Mouse (Mus musculus) limb, embryonic 10.5 days (tissue): Measurements from ENCODE around the gene Scel. TPM values are rescaled to one million over a fixed set of nuclear protein-coding genes. Genes with fewer than 3 reads are reported as not detected.
"Not testable (repeated sequence)": the region's sequence is repeated elsewhere in the genome, so short reads cannot be mapped to it uniquely, and the experiment has no call there.

Source experiments
- DNase-seq: peaks from one replicate; pipeline ENCODE4 v3.0.0-alpha.2; 2017; ENCODE audit warnings: low spot score
- H3K27ac ChIP-seq: fragments of 300-500 bp; sonication (generic); 2 replicates; pipeline ENCODE4 v1.5.1; 2016; ENCODE audit warnings: mild to moderate bottlenecking
- H3K27me3 ChIP-seq: fragments of 300-500 bp; sonication (generic); 2 replicates; pipeline ENCODE4 v1.6.1; 2016; ENCODE audit warnings: low read depth, mild to moderate bottlenecking; ENCODE audit not compliant: poor library complexity, severe bottlenecking
- H3K36me3 ChIP-seq: fragments of 300-500 bp; sonication (generic); 2 replicates; pipeline ENCODE4 v1.6.1; 2016; ENCODE audit warnings: mild to moderate bottlenecking, moderate library complexity
- H3K4me1 ChIP-seq: fragments of 300-500 bp; sonication (generic); 2 replicates; pipeline ENCODE4 v1.6.1; 2016
- H3K4me3 ChIP-seq: fragments of 300-500 bp; sonication (generic); 2 replicates; pipeline ENCODE4 v1.5.1; 2016; ENCODE audit warnings: mild to moderate bottlenecking, moderate library complexity
- H3K9me3 ChIP-seq: fragments of 300-500 bp; sonication (generic); replicated peaks from 2 replicates; pipeline ENCODE4 v1.6.1; 2016; ENCODE audit warnings: mild to moderate bottlenecking
- WGBS: fragments of 180-500 bp; shearing (Covaris S2); methylation state at CpG from one replicate; pipeline ENCODE4 v1.1.7; 2016; 5-methylcytosine and 5-hydroxymethylcytosine counted together
- polyA plus RNA-seq: library from polyadenylated mRNA; unstranded; fragments of >200 nt; fragmentation: Nextera tagmentation; extraction: Ambion mirVana; gene quantifications from 2 replicates; pipeline ENCODE4 v1.2.1, GENCODE M21; 2016

Gene Scel
- 0.09 TPM in 1 of 2 replicates, not detected in the other for polyA plus RNA-seq

- H3K36me3 ChIP-seq: no peaks in the 10 kb centered on the region
- no peaks in the 10 kb centered on the region for H3K9me3 ChIP-seq
- H3K4me3 ChIP-seq: no peak within 1 kb of the TSS
- no peaks in the 10 kb centered on the region for H3K27me3 ChIP-seq
- 0 out of 2 replicates have a peak, but pooled peaks cover 2% of the 10 kb centered on the region for H3K4me1 ChIP-seq
- 41% methylated on average over 14 of the region's 14 CpGs for WGBS
- H3K27ac ChIP-seq: no peak within 1 kb of the TSS
- no peak for DNase-seq
Measured at GRCm38 (mm10) chr14:103512802-103513472, at the start of gene Scel. Gene Scel (plus strand): TSS chr14:103513342.

DNA sequence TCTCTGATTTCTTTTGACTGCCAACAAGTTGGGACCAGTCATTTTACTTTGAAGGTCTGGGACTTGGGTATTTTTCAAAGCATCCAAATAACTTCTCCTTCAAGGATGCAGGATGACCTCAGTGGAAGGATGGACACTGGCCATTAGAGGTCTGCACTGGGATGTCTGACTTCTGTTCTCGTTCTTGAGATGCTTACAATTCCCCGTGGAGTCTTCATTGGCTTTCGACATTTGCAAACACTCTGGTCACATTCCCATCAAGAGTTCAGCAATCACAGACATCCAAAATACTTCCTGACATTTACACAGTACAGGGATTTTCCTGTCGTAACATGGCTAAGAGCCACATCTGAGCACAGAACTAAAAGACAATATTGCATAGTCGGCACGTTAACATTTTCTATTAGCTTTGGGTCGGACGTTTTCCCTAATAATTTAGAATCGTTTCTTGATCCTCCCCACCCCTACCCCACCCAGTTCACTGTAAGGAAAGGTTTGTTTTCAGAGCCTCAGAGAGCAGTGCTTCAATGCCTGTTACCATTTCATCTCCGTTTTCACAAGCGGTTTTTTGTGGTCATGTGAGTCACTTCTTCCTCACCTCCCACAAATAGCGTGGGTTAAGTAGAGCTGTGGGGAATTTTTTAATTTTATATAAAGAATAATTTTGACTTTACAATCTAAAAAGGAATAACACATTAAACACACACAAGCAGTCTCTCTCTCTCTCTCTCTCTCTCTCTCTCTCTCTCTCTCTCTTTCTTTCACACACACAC lies 44.3 kb upstream of the Scel start:
- 87% methylated on average over 12 of the region's 12 CpGs for WGBS
- no peaks in the 10 kb centered on the region for H3K4me1 ChIP-seq
- DNase-seq: no peak

GRCm38 (mm10) chr14:103469464-103470015 lies 43.6 kb upstream of the Scel start:
- H3K4me3 ChIP-seq: no peak overlapping the region
- H3K9me3 ChIP-seq: no peaks in the 10 kb centered on the region
- 71% methylated on average over 12 of the region's 12 CpGs for WGBS
- no peaks in the 10 kb centered on the region for H3K4me1 ChIP-seq
- no peaks in the 10 kb centered on the region for H3K36me3 ChIP-seq
- DNase-seq: no peak
- H3K27me3 ChIP-seq: no peaks in the 10 kb centered on the region
- H3K27ac ChIP-seq: no peak overlapping the region

More for the DNA sequence above, 44.3 kb upstream of the Scel start:
- Histone ChIP-seq H3K4me3 (no peak overlapping the region), H3K9me3 (no peaks in the 10 kb centered on the region), H3K27me3 (no peaks in the 10 kb centered on the region), H3K36me3 (no peaks in the 10 kb centered on the region), H3K27ac (no peak overlapping the region)

GRCm38 (mm10) chr14:103471074-103471778 lies 41.9 kb upstream of the Scel start:
- Histone ChIP-seq H3K36me3 (no peaks in the 10 kb centered on the region), H3K4me1 (no peaks in the 10 kb centered on the region), H3K4me3 (no peak overlapping the region), H3K27ac (no peak overlapping the region), H3K27me3 (no peaks in the 10 kb centered on the region), H3K9me3 (no peaks in the 10 kb centered on the region)
- DNase-seq: no peak
- WGBS: 66% methylated on average over 3 of the region's 3 CpGs

- no peaks in the 10 kb centered on the region for H3K9me3 ChIP-seq
- H3K27ac ChIP-seq: no peak overlapping the region
- 59% methylated on average over 7 of the region's 7 CpGs for WGBS
- H3K4me3 ChIP-seq: no peak overlapping the region
- H3K36me3 ChIP-seq: no peaks in the 10 kb centered on the region
- H3K27me3 ChIP-seq: no peaks in the 10 kb centered on the region
- no peak for DNase-seq
- H3K4me1 ChIP-seq: no peaks in the 10 kb centered on the region
Measured at GRCm38 (mm10) chr14:103471806-103472553, 41.2 kb upstream of the Scel start.

DNA sequence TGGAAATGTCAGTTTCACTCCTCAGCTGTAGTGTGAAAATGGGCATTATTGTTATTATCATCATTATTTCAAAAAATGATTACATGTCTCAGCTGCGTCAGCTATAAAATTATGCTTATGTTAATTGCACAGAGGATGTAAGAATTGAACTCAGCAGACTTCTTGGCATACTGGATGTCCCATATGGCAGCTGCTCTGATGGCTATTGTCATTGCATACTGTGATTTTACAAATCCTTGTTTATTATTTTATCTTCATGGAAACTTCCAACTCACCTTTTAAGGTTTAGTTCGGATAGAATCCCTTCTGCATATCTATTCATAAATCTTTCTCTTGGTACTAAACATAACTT lies 40.6 kb upstream of the Scel start:
- Histone ChIP-seq H3K27ac (no peak overlapping the region), H3K36me3 (no peaks in the 10 kb centered on the region), H3K4me1 (no peaks in the 10 kb centered on the region), H3K4me3 (no peak overlapping the region), H3K9me3 (no peaks in the 10 kb centered on the region), H3K27me3 (no peaks in the 10 kb centered on the region)
- WGBS: 83% methylated on average over 2 of the region's 2 CpGs
- DNase-seq: no peak

DNA sequence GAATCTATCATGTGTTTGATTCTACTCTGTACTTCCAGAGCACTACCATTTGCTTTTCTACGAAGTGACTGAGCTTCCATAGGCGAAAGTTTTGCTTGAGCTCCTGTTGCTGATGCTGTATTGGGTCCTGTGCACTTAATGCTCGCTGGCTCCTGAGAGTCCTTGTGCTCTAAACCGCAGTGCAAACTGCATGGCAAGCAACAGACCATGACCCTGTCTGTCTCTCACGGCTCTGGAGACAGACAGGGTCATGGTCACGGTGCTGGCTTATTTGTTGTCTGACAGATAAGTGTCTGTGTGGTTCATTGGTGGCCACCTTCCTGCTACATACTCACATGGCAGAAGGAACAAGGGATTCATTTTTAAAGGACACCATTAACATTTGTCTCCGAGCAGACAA lies 37.8 kb upstream of the Scel start:
- no peak overlapping the region for H3K4me3 ChIP-seq
- 89% methylated on average over 7 of the region's 7 CpGs for WGBS

GRCm38 (mm10) chr14:103476232-103476631 lies 36.9 kb upstream of the Scel start:
- not testable (repeated sequence) for H3K4me1 ChIP-seq, H3K27me3 ChIP-seq, H3K36me3 ChIP-seq, H3K9me3 ChIP-seq, DNase-seq, H3K27ac ChIP-seq, H3K4me3 ChIP-seq
- WGBS: 85% methylated on average over 3 of the region's 3 CpGs

More for the DNA sequence above, 37.8 kb upstream of the Scel start:
- Histone ChIP-seq H3K27ac (no peak overlapping the region), H3K9me3 (no peaks in the 10 kb centered on the region), H3K4me1 (no peaks in the 10 kb centered on the region), H3K27me3 (no peaks in the 10 kb centered on the region), H3K36me3 (no peaks in the 10 kb centered on the region)
- DNase-seq: no peak

DNA sequence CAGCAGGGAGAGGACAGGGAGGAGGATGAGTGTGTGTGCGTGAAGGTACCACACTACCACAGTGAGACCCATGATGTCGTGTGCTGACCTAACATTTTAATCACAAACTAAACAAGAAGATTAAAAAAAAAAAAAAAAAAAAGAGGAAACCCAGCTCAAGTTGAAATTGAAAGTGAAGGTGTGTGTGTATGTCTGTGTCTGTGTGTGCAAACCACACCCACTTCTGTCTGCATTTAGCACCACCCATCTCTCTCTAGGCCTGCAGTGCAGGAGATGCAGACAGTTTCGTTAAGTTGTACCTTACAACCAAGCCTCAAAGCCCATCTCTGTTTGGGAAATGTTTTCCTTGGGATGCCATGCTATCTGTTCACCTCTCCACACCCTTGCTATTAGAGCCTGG lies 35.9 kb upstream of the Scel start:
- Histone ChIP-seq H3K9me3 (no peaks in the 10 kb centered on the region), H3K4me3 (no peak overlapping the region), H3K36me3 (no peaks in the 10 kb centered on the region), H3K27ac (no peak overlapping the region), H3K4me1 (no peaks in the 10 kb centered on the region), H3K27me3 (no peaks in the 10 kb centered on the region)
- no peak for DNase-seq
- WGBS: 84% methylated on average over 3 of the region's 3 CpGs

DNA sequence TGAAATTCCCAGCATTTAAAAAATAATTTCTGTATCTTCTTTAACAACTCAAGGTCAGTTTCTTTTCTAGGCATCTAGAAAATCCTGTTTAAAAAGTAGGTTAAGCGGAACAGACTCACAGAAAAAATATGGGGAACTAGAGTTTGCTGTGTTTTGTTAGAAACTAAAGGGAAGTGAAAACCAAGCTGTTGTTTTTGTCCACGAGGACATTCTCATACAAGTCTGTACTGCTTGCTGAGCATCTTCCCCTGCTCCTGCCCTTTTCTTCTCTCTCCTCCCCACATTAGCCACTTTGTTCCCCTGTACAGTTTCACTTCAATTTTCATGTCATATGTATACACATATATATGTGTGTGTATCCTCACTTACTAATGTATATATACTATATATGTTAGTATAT lies 35.2 kb upstream of the Scel start:
- Histone ChIP-seq H3K4me1 (no peaks in the 10 kb centered on the region), H3K27ac (no peak overlapping the region), H3K9me3 (no peaks in the 10 kb centered on the region), H3K36me3 (no peaks in the 10 kb centered on the region), H3K27me3 (no peaks in the 10 kb centered on the region), H3K4me3 (no peak overlapping the region)
- 89% methylated on average over 2 of the region's 2 CpGs for WGBS
- no peak for DNase-seq

- Histone ChIP-seq H3K27me3 (no peaks in the 10 kb centered on the region), H3K4me1 (no peaks in the 10 kb centered on the region), H3K36me3 (no peaks in the 10 kb centered on the region), H3K4me3 (no peak overlapping the region), H3K9me3 (no peaks in the 10 kb centered on the region), H3K27ac (no peak overlapping the region)
- WGBS: 70% methylated on average over 7 of the region's 7 CpGs
- no peak for DNase-seq
Measured at GRCm38 (mm10) chr14:103479446-103479845, 33.7 kb upstream of the Scel start.

DNA sequence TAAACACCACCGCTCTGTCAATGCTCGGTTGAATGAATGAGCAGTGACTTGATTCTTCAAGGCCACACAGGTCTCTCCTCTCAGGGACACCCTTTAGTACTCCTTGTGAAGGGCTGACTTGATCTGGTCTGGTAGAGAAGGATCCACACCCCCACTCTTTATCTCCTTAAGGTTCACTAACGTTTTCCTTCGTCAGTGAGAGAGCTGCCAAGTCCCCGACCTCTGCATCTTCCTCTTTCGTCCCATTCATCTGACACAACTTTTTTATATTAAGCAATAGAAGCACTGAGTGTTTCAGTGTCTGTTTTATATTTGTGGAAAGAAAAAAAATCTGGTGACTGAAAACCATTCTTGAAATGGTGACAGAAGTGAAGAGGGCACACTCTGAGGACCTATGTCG lies 31.6 kb upstream of the Scel start:
- Histone ChIP-seq H3K4me1 (no peaks in the 10 kb centered on the region), H3K27me3 (no peaks in the 10 kb centered on the region), H3K27ac (no peak overlapping the region), H3K36me3 (no peaks in the 10 kb centered on the region), H3K9me3 (no peaks in the 10 kb centered on the region), H3K4me3 (no peak overlapping the region)
- DNase-seq: no peak
- WGBS: 88% methylated on average over 7 of the region's 7 CpGs
